Mouse (Mus musculus) adrenal gland (tissue): ENCODE measurements around the gene Efhd2.

Experiments
- intact Hi-C: fragments of 180-260 bp; cut with DNase I; formaldehyde crosslinking; loops from one replicate; pipeline ENCODE4 v1.15.1; 2025
- long read RNA-seq, 2 experiments: library from polyadenylated mRNA; unstranded; transcript quantifications; one replicate each; pipeline ENCODE4 v2.0.0; 2020; ENCODE audit warnings: borderline replicate concordance in 1 of 2; ENCODE audit not compliant: insufficient replicate concordance in 1 of 2

The Efhd2 gene
- long read RNA-seq, experiment 1, transcript Efhd2-201 (4 exons, 2,381 nt): major isoform, 36 of 37 reads
- long read RNA-seq, experiment 1, partial matches to known transcripts: 1 of 37 reads
- long read RNA-seq, experiment 1, other reads (novel, unspliced or antisense): 0 of 37 reads
- long read RNA-seq, experiment 2, transcript Efhd2-201 (4 exons, 2,381 nt): major isoform, 50 of 54 reads
- long read RNA-seq, experiment 2, partial matches to known transcripts: 3 of 54 reads
- long read RNA-seq, experiment 2, other reads (novel, unspliced or antisense): 1 of 54 reads

GRCm38 (mm10) chr4:141874601-141875460 lies at the start of gene Efhd2:
TSS of gene Efhd2 (minus strand) at chr4:141874920.
- intact Hi-C loops: no loop called here

GRCm38 (mm10) chr4:141923961-141924360 lies 49.2 kb upstream of the Efhd2 start:
- intact Hi-C loops: no loop called here

- intact Hi-C loops: no loop called here
Observed at GRCm38 (mm10) chr4:141920391-141920790, 45.7 kb upstream of the Efhd2 start.

GRCm38 (mm10) chr4:141917735-141918419 lies 43.2 kb upstream of the Efhd2 start:
- intact Hi-C loops: no loop called here

GRCm38 (mm10) chr4:141914040-141914439 lies 39.3 kb upstream of the Efhd2 start:
- intact Hi-C loops: no loop called here

GRCm38 (mm10) chr4:141913201-141913993 lies 38.7 kb upstream of the Efhd2 start:
- intact Hi-C loops: no loop called here

- intact Hi-C loops: no loop called here
Observed at GRCm38 (mm10) chr4:141904710-141905109, 30.0 kb upstream of the Efhd2 start.

GRCm38 (mm10) chr4:141902479-141902858 lies 27.7 kb upstream of the Efhd2 start:
- intact Hi-C loops: no loop called here

GRCm38 (mm10) chr4:141901711-141902478 lies 27.2 kb upstream of the Efhd2 start:
- intact Hi-C loops: no loop called here

- intact Hi-C loops: no loop called here
Observed at GRCm38 (mm10) chr4:141900421-141900820, 25.7 kb upstream of the Efhd2 start.

- intact Hi-C loops: no loop called here
Observed at GRCm38 (mm10) chr4:141899936-141900335, 25.2 kb upstream of the Efhd2 start.

- intact Hi-C loops: no loop called here
Observed at GRCm38 (mm10) chr4:141898905-141899304, 24.2 kb upstream of the Efhd2 start.

- intact Hi-C loops: no loop called here
Observed at GRCm38 (mm10) chr4:141897838-141898237, 23.1 kb upstream of the Efhd2 start.

GRCm38 (mm10) chr4:141897225-141897624 lies 22.5 kb upstream of the Efhd2 start:
- intact Hi-C loops: no loop called here

- intact Hi-C loops: no loop called here
Observed at GRCm38 (mm10) chr4:141895772-141896171, 21.1 kb upstream of the Efhd2 start.

GRCm38 (mm10) chr4:141893157-141893784 lies 18.6 kb upstream of the Efhd2 start:
- intact Hi-C loops: no loop called here

- intact Hi-C loops: no loop called here
Observed at GRCm38 (mm10) chr4:141886385-141886968, 11.8 kb upstream of the Efhd2 start.

GRCm38 (mm10) chr4:141885451-141885850 lies 10.7 kb upstream of the Efhd2 start:
- intact Hi-C loops: no loop called here

- intact Hi-C loops: no loop called here
Observed at GRCm38 (mm10) chr4:141882858-141883257, 8.1 kb upstream of the Efhd2 start.

GRCm38 (mm10) chr4:141881950-141882349 lies 7.2 kb upstream of the Efhd2 start:
- intact Hi-C loops: no loop called here
